Mouse (Mus musculus) liver, postnatal 0 days (tissue): ENCODE measurements at regions not wholly inside any gene's neighbourhood (a gene's known extent, or its start where the extent isn't known, plus 50 kb on each side); places are given as distances from the start of the nearest gene placed in this dataset.

Experiments used
- CTCF ChIP-seq: sonication (generic); IDR thresholded peaks from 2 replicates; pipeline ENCODE4 v1.5.1; 2016; ENCODE audit warnings: antibody characterized with exemption, low read depth
- EP300 ChIP-seq: IDR thresholded peaks from 2 replicates; pipeline ENCODE4 v1.6.1; 2016; ENCODE audit warnings: antibody characterized with exemption, low read depth, mild to moderate bottlenecking

DNA sequence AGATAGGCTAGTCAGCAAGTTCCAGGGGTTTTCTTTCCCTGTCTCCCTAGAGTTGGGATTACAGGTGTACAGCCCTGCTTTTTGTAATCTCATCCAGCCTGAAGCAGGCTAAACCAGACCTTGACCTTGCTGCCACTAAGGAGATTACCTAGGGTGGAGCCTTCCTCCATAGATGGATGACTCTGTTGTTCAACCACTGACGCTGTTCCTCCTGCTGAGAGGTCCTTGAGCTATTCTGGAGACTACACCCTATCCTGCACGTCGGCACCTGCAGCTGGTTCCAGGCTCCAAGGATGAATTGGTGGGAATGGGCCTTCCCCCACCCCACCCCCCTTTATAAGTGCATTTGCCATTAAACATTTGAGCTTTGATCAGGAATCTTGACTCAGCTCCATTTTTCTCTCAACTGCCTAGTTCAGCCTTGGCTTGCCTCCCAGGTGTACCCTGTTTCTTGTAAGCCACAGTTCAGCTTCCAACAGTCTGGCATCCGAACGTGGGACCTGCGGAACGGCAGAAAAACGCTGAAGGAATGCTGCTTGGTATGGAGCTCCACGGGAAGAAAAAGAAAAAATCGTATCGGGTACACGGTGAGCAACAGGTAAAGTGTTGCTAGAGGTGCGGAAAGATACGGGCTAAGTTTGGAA lies 131.7 kb upstream of the Ube2e1 start:
- no peak for TF ChIP-seq CTCF
- no peak for TF ChIP-seq EP300
